Mouse (Mus musculus): ENCODE results near the gene Prmt2. TPM values are rescaled to one million over a fixed set of nuclear protein-coding genes. Genes with fewer than 3 reads are reported as not detected.

Prmt2 gene
- polyA plus RNA-seq, 1 experiment from 2014 or later, result 53.4 TPM

DNA sequence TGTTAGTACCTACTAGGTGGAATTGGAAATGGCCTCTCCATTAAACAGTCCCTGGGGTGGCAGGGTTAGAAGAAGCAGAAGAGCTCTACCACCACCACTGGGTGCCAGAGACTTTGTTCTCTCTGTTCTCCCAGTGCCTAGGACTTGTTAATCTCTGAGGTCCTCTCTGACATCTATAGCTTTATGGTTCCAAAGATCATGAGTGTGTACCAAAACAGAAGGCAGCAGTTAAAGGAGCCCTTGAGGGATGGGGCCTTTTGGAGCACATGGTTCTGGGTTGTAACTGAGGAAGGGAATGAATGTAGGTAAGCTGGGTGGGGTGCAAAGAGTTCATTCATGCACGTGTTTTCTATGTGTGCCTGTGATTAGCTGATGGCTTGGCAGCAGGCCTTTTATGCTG, 79.7 kb downstream of the Prmt2 start:
- H3K27me3 ChIP-seq (replicated peaks), result no peaks in the 10 kb centered on the region
- no peak overlapping the region for H3K27ac ChIP-seq (ENCODE audit: poor library complexity, severe bottlenecking)
- H3K4me1 ChIP-seq (replicated peaks), result no peaks in the 10 kb centered on the region
- no peak overlapping the region for H3K4me2 ChIP-seq
- 70% methylated on average over 1 of the region's 1 CpGs for WGBS
- ATAC-seq (ENCODE audit: insufficient number of reproducible peaks, low FRiP score), result no peak
- no peak overlapping the region for H3K4me3 ChIP-seq
- H3K9me3 ChIP-seq (replicated peaks), result no peaks in the 10 kb centered on the region
- H3K36me3 ChIP-seq, result no peaks in the 10 kb centered on the region
- no peak overlapping the region for H3K9ac ChIP-seq

DNA sequence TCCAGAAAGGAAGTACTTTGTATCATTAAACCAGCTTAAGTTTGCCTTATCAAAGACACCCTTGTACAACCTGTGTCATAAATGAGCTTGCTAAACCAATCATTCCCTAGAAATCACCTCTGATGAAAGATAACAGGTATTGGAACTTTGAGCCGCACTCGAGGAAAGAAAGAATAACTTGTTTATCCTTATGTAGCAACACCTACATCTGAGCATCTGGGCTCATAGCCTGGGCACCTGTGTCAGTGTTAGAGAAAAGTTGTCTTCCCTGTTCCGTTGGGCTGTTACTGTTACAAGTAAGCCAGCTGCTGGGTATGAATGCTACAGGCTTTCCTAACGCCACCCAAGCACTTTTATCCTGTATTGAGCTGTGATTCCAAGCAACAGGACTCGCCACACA, 80.1 kb downstream of the Prmt2 start:
- H3K27ac ChIP-seq (ENCODE audit: poor library complexity, severe bottlenecking), result no peak overlapping the region
- no peak overlapping the region for H3K4me2 ChIP-seq
- WGBS, result 73% methylated on average over 5 of the region's 5 CpGs
- no peaks in the 10 kb centered on the region for H3K27me3 ChIP-seq (replicated peaks)
- no peaks in the 10 kb centered on the region for H3K36me3 ChIP-seq
- H3K4me1 ChIP-seq (replicated peaks), result no peaks in the 10 kb centered on the region
- H3K9ac ChIP-seq, result no peak overlapping the region
- ATAC-seq (ENCODE audit: insufficient number of reproducible peaks, low FRiP score), result no peak
- H3K9me3 ChIP-seq (replicated peaks), result no peaks in the 10 kb centered on the region
- no peak overlapping the region for H3K4me3 ChIP-seq

MicroRNAs within 50 kb of the gene (microRNA counts, 519-probe panel; counts per million panel counts)
- microRNA mmu-miR-678, result not detected

Small RNAs within 50 kb of the gene (microRNA-seq; reads per million reads assigned to microRNA genes)
- gene Mir678, result not detected

Other genes with a start within 250 kb of the Prmt2 start
- 19.2 and 19.7 TPM in 2 replicates for gene Zfp280b, start 205.2 kb downstream of the Prmt2 start, polyA plus RNA-seq (2016; fragmentation: Nextera tagmentation; extraction: Ambion mirVana)
- not detected in 2 replicates for gene Slc5a4b, start 126.9 kb downstream of the Prmt2 start, polyA plus RNA-seq (2016; fragmentation: Nextera tagmentation; extraction: Ambion mirVana)
- gene Slc5a4a, start 90.4 kb downstream of the Prmt2 start, polyA plus RNA-seq (2016; fragmentation: Nextera tagmentation; extraction: Ambion mirVana), result not detected in 2 replicates
- gene S100b, start 16.0 kb upstream of the Prmt2 start, polyA plus RNA-seq (2016; fragmentation: Nextera tagmentation; extraction: Ambion mirVana), result 0.24 and 0.26 TPM in 2 replicates
- 11.4 and 12.3 TPM in 2 replicates for gene Dip2a, start 107.4 kb upstream of the Prmt2 start, polyA plus RNA-seq (2016; fragmentation: Nextera tagmentation; extraction: Ambion mirVana)
- not detected in 2 replicates for gene AC141477.1, start 202.6 kb upstream of the Prmt2 start, polyA plus RNA-seq (2016; fragmentation: Nextera tagmentation; extraction: Ambion mirVana)
- 13.3 and 13.7 TPM in 2 replicates for gene Pcnt, start 204.9 kb upstream of the Prmt2 start, polyA plus RNA-seq (2016; fragmentation: Nextera tagmentation; extraction: Ambion mirVana)
- not detected in 2 replicates for gene 2610028H24Rik, start 211.2 kb upstream of the Prmt2 start, polyA plus RNA-seq (2016; fragmentation: Nextera tagmentation; extraction: Ambion mirVana)
- gene Mcm3ap, start 231.1 kb upstream of the Prmt2 start, polyA plus RNA-seq (2016; fragmentation: Nextera tagmentation; extraction: Ambion mirVana), result 48.6 and 50.3 TPM in 2 replicates
- 6.9 and 7.0 TPM in 2 replicates for gene Ybey, start 231.2 kb upstream of the Prmt2 start, polyA plus RNA-seq (2016; fragmentation: Nextera tagmentation; extraction: Ambion mirVana)

Data from heart, embryonic 12.5 days (tissue).